Mouse (Mus musculus): Measurements from ENCODE around the gene Clip2.

Gene Clip2

GRCm38 (mm10) chr5:134564272-134564671 is 12.0 kb upstream of the Clip2 start:
- DNase-seq, result no peak

DNA sequence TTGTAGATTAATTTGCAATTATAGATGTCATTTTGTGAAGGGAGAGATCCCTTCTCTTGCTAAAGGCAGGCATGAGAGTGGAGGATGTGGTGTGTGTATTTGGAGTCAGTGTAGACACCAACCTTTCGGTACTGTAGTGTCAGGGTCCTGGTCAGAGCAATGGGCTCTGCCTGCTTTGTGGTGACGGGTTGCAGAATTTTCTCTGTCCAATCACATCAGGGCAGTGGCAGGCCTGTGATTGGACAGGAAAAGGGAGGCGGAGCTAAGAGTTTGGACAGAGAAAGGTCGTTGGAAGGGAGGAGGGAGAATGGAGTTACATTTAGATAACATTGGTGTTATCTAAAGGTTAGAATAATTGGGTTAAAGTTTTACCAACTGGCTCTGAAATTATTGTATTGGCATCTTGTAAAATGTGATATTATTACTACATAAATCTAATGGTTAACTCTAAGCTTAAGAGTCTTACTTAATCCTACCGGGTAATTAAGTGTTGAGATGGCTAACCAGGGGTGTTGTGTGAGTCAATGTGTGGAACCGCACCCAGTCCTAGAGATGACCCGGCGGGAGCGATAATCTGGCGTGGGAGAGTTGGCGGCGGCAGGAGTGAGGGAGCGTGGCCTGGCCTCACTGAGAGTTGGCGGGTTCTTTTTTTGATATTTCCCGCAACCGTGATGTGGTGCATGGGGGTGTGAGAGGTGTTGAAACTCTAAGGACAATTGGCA is 8.4 kb upstream of the Clip2 start:
- no peak for DNase-seq

DNA sequence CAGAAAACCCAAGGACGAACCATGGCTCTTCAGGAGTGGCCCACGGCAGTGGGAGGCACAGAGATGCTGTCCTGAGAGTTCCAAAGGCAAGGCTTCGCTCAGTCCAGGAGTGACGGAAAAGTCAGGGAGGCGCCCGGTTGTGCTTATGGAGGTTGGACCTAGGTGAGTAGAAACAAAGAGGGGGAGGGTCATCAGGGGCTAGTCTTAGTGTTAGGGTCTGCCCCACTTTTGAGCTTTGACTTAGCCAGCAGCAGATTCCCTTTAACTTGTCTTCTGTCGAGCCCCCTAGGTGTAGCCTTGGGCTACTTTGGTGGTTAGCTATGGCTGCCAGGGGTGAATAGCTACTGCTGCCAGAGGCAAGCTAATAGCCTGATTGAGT is 7.8 kb upstream of the Clip2 start, which contains the start of gene Syna:
Gene Syna, minus strand, starts transcription at position 101 of the 379 bp plus-strand sequence.
- DNase-seq, result no peak

DNA sequence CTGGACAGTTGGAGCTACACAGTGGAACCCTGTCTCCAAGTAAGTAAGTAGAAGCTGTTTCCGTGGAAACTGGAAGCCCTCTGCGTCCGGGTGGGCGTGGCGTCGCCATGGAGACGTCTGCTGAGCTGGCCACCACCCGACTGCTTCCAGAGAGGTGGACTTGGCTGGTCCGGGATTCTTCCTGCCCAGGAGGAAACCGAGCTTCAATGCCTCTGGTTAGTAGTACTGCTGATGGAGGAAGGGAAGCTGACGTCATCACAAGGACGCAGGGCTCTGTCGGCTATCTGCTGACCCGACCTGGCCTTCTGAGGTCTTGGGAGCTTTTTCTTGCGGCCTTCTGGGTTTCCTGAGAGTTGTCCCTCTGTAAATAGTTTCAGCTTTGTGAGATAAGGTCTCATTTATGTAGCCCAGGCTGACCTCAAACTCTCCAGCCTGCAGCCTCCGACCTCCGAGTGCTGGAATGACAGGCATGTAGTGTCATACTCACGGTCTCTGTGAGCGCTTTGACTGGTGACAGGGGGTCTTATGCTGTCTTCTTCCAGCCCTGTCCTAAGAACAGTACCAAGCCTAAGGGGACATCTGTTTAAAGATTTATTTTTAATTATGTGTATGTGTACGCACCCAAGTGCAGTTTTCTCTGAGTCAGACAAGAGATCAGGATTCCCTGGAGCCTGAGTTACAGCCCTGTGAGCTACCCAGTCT is 3.4 kb upstream of the Clip2 start:
- DNase-seq, result peak; percentile 78

DNA sequence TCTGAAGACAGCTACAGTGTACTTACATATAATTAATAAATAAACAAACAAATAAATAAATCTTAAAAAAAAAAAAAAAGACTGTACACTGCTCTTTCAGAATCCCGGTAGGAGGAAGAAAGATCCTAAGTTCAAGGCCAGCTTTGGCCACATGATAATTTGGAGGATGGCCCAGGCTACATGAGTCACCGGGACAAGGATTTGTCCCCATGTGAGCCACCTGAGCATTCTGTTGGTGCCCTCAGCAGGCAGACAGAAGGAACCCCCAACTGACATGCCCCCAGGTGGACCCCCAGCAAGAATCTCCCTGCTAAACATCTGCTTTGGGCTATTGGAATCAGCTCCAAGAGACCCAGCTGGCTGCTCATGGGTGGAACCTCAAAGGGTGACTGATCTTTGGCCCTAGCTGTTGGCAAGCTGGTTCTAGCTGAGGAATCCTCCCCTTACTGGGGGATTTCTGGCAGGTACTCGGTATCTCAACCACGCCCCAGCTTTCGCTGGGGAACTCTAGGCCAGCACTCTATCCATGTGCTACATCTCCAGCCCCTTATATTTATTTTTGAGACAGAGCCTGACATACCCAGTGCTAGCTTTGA is 1.8 kb upstream of the Clip2 start:
- DNase-seq, result no peak

- peak; percentile 23 to 51 for DNase-seq
Measured at GRCm38 (mm10) chr5:134551233-134552109, 763 bp downstream of the Clip2 start.

- DNase-seq, result no peak
Measured at GRCm38 (mm10) chr5:134550836-134551232, 1.4 kb downstream of the Clip2 start.

- no peak for DNase-seq
Measured at GRCm38 (mm10) chr5:134549640-134550168, 2.5 kb downstream of the Clip2 start.

GRCm38 (mm10) chr5:134548306-134548705 is 3.9 kb downstream of the Clip2 start:
- DNase-seq, result no peak

DNA sequence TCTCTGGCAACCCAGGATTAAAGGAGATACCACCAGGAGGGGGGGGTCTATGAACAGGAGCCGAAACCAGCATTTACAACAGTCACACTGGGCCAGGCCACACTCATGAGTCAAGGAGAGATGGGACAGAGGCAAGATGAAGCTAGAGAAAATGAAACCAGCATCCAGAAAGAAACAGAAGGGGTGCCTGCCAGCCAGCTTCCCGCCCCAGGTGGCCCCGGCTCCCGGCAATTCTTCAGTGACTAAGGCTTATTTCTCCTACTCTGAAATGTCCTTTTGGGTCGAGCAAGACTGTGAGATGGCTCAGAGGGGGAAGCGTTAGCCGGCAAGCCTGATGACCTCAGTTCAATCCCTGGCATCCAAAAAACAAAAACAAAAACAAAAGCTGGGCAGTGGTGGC is 5.4 kb downstream of the Clip2 start:
- no peak for DNase-seq

DNA sequence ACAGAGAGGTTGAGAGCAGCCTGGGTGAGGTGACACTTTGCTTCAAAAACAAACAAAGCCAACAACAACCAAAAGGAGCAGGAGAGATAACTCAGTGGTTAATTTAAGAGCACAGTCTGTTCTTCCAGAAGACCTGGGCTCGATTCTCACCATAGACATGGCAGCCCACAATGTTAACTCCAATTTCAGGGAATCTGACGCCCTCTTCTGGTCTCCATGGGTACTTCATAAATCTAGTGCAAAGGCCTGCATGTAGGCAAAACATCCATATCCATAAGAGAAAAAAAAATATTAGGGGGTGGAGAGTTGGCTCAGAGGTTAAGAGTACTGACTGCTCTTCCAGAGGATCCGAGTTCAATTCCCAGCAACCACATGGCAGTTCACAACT is 7.0 kb downstream of the Clip2 start:
- DNase-seq, result no peak

DNA sequence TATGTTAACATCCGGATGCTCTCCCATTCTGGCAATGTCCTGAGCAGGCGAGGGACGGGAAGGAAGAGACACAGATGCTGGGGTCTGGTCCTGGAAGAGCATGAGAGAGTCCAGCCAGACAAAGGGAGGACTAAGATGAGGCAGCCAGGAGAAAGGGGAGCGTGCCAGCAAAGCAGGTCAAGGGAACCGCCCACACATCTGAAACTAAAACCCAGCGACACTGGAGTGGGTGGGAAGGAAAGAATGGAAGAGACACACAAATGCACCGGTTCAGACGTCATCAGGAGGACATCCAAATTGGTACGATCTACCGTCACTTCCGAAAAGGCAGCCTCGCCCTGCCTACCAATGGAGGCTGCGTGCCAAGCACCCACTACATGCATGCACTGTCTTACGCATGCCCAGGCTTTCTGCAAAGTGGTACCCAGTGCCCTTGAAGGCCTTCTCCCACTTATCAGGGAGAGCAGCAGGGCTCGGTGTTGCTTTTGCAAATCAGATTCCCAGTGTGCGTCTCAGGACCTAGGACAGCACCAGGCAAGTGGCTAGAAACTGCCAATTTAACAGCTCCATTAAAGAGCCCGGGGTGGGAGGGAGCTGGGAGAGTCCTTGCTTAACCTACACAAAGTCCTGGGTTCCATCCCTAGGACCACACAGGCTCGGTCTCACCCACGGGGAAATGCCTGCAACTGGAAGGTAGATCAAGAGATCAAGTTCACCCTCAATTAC is 7.6 kb downstream of the Clip2 start:
- peak in 1 of 2 experiments; percentile 43 for DNase-seq

DNA sequence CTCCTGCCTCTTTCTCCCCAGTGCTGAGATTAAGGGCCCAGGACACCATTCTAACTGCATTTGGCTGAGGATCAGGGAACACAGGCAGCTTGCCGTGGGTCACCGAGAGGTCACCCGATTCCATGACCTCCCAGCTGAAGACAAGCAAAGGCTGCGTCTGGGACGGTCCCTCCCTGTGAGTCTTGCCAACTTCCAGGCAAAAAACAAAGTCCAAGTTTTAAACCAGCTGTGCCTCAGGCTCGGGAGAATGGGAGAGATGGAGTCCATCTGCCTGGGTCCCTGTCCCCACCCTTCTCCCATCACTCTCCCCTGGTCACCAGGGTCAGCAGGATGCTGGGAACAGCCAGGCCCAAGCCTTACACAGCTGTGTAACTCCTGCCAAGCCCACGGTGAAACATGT is 10.6 kb downstream of the Clip2 start:
- DNase-seq, result peak; percentile 78 to 82

GRCm38 (mm10) chr5:134540881-134541280 is 11.4 kb downstream of the Clip2 start:
- peak; percentile 50 to 57 for DNase-seq

GRCm38 (mm10) chr5:134539891-134540290 is 12.3 kb downstream of the Clip2 start:
- DNase-seq, result peak; percentile 50 to 73

GRCm38 (mm10) chr5:134536036-134536435 is 16.2 kb downstream of the Clip2 start:
- no peak for DNase-seq

DNA sequence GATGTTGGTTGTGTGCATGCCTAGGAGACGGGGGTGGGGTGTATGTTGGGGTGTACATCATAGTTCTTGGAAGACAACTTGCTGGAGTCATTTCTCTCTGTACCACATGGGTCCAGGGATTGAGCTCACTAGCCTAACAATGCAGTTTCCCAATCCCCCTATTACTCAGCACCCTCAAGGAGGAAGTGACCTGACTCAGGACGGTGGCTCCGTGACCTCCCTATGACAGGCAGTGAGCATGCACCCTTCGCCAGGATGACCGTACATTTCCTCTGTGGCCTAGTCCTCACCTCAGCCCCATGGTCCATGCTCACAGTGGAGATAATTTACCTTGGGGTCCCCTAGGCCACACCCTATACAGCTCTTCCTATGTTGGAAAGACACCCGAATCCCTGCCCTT is 19.8 kb downstream of the Clip2 start:
- DNase-seq, result peak; percentile 46 to 48

DNA sequence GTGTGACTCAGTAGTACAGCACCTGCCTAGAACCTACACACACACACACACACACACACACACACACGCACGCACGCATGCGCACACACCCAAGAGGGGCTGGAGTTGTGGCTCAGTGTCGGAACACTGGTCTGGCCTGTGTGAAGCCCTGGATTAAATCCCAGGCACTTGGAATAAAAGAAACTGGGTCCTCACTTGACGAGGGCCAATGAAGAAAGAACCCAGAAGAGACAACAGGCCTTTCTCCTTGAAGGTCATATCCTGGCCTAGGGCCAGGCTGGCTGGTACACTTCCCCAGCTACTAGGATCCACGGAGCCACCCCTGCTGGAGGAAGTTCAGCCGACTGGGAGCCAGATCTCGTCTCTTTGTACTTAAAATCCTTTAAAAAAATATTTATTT is 20.6 kb downstream of the Clip2 start:
- DNase-seq, result no peak

DNA sequence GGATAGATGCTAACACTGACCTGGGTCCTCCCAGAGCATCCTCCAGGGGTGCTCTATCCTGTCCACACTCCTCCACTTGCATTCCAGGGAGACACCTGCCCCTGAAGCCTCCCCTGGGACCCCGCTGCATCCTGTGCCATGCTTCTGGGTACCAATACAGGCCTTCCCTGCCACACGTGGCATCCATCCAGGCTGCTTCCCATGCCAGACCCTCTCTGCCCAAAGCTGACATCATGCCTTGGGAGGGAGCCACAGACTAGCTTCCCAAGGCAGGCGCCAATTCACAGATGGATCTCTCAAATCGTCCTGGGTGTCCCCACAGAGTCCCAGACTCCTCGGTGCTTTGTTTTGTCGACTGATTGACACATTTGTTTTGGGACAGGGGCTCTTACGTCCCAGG is 21.4 kb downstream of the Clip2 start:
- peak; percentile 40 to 65 for DNase-seq

DNA sequence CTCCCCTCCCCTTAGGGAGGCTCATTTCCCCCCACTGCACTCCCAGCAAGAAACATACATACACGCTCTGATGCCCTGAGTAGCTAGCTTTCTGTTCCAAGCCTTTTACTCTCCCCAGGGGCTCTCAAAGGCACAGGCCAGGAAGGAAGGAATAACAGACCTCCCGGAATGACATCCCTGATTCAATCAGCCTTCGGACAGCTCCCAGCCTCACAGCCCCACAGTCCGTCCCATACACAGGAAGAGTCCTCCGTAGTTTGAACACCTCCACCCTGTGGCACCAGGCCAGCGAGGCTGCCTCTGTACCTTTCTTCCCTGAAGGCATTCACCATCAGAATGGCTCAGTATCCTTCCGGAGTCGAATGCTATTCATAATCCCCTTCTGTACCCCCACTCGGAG is 23.7 kb downstream of the Clip2 start:
- no peak for DNase-seq

DNA sequence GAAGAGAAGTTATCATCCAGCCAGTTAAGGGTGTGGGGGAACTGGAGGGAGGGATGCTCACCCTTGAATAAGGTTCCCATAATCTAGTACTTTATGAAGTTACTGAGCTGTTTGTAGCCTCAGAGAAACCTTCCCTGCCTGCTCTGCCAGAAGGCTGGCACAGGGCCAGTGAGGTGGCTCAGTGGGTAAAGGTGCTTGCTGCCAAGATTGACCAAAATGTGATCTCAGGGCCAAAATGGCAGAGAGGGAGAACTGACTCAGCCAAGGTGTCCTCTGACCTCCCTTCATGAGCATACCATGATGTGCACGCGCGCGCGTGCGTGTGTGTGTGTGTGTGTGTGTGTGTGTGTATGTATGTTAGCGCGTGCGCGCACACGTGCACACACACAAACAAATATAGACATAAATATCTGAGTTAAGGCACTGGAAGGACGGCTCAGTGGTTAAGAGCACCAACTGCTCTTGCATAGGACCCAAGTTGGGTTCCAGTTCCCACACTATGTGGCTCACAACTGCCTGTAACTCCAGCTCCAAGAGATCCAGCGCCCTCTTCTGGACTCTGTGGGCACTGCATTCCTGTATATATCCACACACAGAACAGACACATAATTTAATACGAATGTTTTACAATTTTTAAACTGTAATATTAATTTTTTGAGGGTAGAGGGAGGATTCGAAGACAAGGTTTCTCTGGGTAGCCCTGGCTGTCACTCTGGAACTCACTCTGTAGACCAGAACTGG is 26.1 kb downstream of the Clip2 start:
- no peak for DNase-seq

All from lung, adult 18-20 months (tissue).